Mouse (Mus musculus) right cerebral cortex, postnatal 36 days (tissue): ENCODE measurements around the gene Galnt11.
"Not testable (repeated sequence)": the region's sequence is repeated elsewhere in the genome, so short reads cannot be mapped to it uniquely, and the experiment has no call there.

Source experiments
- DNase-seq, 2 experiments: peaks; one replicate each; pipeline ENCODE4 v3.0.0; 2022; ENCODE audit warnings: low spot score in 2 of 2, mixed read lengths in 1 of 2

Galnt11 gene

GRCm38 (mm10) chr5:25221604-25222003, at the start of gene Galnt11:
Gene Galnt11, plus strand, starts transcription at chr5:25221904.
- no peak for DNase-seq

- DNase-seq: not testable (repeated sequence)
Observed at GRCm38 (mm10) chr5:25177937-25178336, 43.8 kb upstream of the Galnt11 start.

DNA sequence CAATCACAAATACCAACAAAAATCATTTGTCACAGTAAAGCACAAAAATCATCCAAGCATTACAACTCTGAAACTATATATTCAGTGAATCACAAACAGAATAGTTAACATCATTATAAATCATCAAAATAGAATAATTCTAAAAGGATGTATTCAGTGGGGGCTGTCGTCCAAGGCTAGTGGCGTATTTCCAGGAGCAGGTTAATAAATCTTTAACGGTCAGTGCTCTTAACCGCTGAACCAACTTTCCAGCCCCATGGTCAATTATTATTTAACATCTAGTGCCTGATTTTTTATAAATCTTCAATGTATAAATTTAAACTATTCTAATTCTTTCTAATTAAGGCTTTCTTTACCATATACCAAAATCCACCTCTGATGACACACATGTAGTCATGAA, 43.2 kb upstream of the Galnt11 start:
- not testable (repeated sequence) for DNase-seq

DNA sequence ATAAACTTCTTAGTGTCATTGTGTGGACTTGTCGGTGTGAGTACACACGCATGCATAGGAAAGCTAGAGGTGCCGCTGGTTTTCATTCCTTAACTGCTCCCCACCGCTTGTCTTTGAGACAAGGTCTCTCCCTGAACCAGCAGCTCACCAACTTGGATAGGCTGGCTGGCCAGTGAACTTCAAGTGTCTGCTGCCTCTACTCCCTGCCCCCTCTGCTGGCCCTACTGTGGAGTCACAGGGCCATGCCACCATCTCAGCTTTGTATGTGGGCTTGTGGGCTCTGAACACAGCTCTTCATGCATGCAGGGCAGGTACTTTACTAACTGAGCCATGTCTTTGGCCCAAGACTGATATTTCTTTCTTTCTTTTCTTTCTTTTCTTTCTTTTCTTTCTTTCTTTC, 42.4 kb upstream of the Galnt11 start:
- no peak for DNase-seq

DNA sequence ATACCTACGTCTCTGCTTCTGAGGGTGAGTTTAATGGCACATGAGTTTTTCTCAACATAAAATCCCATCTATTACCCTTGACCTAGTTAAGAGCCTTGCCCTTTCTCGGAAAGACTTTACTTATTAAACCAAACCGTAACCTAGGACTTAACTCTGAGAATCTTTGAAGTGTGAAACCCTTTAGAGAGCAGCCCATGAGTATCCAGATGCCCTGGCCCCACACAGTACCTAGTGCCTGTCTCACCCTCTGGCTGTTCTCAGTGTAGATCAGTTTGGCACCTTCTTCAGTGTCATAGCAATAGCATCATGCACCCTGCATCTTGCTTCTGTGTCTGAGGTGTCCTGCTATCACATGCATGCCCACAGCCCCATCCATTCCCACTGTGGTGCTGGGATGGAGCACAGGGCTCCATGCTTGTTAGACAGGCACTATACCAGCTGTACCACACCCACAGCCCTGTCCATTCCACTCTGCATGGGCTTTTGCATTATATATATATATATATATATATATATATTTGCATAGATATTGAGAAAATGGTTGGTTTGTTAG, 41.7 kb upstream of the Galnt11 start:
- no peak for DNase-seq

DNA sequence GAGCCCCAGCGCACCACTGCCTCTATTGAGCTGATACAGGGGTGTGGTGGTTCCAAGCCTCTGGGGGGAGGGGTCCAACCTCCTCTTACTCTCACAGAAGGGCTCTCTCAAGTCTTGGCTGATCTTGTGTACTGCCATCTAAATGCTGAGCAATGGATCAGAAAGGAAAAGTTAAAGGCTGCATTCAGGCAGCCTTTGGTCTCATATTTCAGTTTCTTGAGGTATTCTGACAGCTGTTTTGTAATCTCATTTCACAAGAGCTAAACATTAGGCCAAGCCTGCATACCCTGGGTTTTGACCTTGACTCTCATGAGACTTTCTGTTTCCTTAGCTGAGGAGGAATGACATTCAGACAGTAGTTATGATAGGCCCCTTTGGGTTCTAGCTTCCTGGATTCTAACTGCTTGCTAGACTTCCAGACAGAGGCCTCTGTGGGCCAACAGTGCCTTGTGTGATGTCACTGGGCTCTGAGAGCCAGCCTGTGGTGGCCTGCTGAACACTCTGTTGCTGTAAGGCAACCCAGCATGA, 40.6 kb upstream of the Galnt11 start, which contains the start of gene Galntl5:
Gene Galntl5, plus strand, starts transcription at position 457 of the 528 bp plus-strand sequence.
- DNase-seq: no peak

DNA sequence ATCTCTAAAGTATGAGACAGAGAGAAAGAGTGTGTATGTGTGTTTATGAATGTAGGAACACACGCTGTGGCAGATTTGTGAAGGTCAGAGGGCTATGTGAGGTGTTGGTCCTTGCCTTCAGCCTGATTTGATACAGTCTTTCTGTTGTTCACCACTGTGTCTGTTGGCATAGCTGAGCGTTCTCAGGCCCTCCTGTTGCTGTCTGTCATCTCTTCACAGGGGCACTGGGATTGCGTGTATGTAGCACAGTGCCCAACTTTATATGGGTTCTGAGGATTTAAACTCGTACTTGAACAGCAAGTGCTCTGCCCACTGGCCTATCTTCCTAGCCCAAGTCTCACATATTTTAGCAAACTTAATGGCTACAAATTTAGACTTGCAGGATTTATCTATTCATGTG, 38.1 kb upstream of the Galnt11 start:
- DNase-seq: no peak

- no peak for DNase-seq
Observed at GRCm38 (mm10) chr5:25184594-25184993, 37.1 kb upstream of the Galnt11 start.

- DNase-seq: no peak
Observed at GRCm38 (mm10) chr5:25187727-25188126, 34.0 kb upstream of the Galnt11 start.

GRCm38 (mm10) chr5:25188802-25189201, 32.9 kb upstream of the Galnt11 start:
- no peak for DNase-seq

GRCm38 (mm10) chr5:25190521-25190920, 31.2 kb upstream of the Galnt11 start:
- DNase-seq: no peak

DNA sequence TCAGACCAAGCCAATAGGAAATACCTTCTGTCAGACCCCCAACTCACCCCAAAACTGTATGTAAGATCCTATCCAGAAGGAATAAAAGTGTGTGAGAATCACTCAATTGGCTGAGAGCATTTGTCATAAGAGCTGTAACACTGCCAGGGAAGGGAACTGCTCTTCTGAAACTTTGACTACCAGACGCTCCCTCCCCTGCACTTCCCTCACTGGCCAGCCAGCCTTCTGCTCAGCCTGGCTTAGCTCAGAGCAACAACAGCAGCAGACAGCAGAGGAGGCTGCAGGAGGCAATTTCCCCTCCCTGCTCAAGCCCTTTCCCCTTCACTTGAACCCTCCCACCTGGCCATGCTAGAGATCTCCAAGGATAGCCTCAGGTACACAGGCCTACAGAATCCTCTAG, 9.8 kb upstream of the Galnt11 start:
- no peak for DNase-seq

DNA sequence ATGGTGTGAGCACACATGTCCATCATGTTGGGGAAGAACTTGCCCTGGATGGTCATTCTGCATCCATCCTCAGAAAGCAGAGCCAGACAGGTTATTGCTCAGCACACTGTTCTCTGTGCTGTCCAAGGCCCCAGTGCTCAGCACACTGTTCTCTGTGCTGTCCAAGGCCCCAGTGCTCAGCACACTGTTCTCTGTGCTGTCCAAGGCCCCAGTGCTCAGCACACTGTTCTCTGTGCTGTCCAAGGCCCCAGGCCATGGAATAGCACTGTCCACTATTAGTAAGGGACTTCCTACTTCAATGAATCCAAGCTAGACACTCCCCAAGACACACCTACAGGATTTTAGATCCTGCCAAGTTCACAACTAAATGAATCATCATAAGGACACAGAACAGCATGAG, 8.5 kb upstream of the Galnt11 start:
- not testable (repeated sequence) for DNase-seq

DNA sequence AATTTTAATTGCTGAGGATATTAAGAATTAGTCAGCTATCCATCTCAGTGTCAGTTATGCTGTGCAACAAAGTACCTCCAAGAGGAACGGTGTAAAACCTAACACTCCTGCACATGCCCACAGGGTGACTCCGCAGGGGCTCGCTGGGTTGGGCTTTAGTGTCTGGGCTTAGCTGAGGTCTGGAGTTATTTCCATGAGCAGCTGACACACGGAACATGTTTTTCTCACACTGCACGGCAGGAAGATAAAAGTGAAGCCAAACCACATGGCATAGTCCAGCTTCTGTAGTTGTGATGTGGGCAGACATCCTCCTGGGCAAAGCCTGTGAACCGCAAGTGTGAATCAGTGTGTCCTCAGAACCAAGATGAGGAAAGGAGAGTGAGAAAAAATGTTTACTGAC, 6.7 kb upstream of the Galnt11 start:
- DNase-seq: peak in 1 of 2 experiments; percentile 9

- DNase-seq: peak; percentile 85 to 86
Observed at GRCm38 (mm10) chr5:25222752-25223702, 1.3 kb downstream of the Galnt11 start, which contains the start of gene E130116L18Rik. Gene E130116L18Rik, minus strand, starts transcription at chr5:25223153.

- DNase-seq: not testable (repeated sequence)
Observed at GRCm38 (mm10) chr5:25224377-25224776, 2.7 kb downstream of the Galnt11 start.

GRCm38 (mm10) chr5:25243101-25243500, 21.4 kb downstream of the Galnt11 start:
- DNase-seq: no peak

- DNase-seq: no peak
Observed at GRCm38 (mm10) chr5:25245806-25246472, 24.2 kb downstream of the Galnt11 start.

GRCm38 (mm10) chr5:25246473-25246865, 24.8 kb downstream of the Galnt11 start:
- DNase-seq: no peak

DNA sequence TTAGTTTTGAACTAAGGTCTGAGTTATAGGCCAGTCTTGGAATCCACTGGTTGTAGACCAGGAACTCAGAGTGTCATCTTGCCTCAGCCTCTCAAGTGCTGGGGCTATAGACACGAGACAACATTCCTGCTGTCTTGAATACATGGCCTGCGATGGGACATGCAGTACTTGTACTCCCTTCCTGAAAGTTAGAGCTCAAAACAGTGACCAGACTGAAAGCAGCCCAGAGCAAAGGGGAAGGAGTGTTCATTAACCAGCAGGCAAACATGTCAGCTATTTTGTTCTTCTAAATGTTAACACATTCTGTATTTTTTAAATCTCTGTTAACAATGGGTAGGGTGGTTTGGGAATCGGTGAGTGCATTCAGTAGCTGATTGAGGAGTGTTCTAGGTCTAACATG, 25.3 kb downstream of the Galnt11 start:
- no peak for DNase-seq

DNA sequence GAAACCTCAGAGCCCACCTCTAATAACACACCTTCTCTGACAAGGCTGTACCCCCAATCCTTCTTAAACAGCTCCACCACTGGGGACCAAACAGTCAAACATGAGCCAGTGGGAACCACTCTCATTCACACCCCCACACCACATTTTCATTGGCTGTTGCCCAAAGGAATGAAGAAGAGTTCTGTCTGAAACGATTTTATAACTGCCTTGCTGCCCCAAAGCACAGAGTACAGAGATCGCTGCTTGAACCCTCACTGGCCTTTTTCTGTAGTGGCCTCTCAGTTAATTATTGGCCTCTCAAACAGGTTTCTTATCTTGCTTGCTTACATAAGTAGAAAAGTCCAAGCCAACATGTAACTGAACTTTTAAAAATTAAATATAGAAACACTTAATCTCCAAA, 30.7 kb downstream of the Galnt11 start:
- DNase-seq: no peak
